Mouse (Mus musculus) cerebellum, postnatal 36 days (tissue): ENCODE data around the gene Gm45713.
"Not testable (repeated sequence)": the region's sequence is repeated elsewhere in the genome, so short reads cannot be mapped to it uniquely, and the experiment has no call there.

Experiments
- DNase-seq, 2 experiments: peaks; one replicate each; pipeline ENCODE4 v3.0.0; 2021 to 2022; ENCODE audit warnings: mixed read lengths in 2 of 2

The Gm45713 gene

DNA sequence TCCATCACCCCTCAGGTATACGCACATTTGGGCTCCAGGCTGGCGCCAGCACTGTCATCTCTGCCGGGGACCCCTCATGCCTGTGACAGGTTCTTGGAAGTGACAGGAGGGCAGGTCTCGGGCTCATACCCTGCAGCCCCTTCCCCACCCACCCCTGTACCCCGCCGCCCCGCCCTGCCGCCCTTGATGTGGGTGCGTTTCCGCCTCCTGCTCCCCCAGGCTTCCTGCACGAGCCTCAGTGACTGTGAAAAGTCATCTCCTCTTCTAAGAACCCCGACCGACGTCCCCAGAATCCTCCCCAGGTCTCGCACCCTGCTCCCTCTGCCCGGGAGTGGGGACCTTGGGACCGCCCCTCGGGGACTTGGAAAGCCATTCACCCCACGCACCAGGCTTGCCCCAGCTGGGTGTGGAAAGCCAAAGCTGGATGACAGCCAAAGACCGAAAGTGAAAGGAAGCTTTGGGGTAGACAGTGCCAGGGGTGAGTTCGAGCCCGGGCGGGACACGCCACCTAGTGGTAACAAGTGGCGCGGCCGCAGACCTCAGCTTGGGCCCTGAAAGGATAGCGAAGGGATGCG, at the start of gene Gm45713, which contains the start of gene Flt3l:
Gene Gm45713, minus strand, starts transcription at position 239 of the 575 bp plus-strand sequence.
Gene Flt3l, minus strand, starts transcription at position 440 of the 575 bp plus-strand sequence.
- DNase-seq: peak; percentile 89 to 93

DNA sequence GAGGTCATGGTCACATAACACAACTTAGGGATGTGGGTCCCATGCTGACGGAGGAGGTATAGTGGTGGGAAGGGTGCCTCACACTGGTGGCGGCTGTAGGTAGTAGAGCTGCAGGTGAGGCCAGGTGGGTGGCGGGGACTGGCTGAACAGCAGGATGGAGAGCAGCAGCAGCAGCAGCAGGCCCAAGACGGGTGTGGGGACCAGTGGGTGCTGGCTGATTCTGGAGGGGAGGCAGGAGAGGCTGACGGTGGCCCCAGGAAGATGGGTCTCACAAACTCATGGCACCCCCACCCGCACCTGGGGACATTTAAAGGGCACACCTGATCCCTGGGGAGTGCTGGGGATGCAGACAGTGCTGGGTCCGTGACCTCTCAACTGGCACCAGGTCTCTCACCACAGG, 47.6 kb upstream of the Gm45713 start:
- DNase-seq: peak in 1 of 2 experiments; percentile 5

DNA sequence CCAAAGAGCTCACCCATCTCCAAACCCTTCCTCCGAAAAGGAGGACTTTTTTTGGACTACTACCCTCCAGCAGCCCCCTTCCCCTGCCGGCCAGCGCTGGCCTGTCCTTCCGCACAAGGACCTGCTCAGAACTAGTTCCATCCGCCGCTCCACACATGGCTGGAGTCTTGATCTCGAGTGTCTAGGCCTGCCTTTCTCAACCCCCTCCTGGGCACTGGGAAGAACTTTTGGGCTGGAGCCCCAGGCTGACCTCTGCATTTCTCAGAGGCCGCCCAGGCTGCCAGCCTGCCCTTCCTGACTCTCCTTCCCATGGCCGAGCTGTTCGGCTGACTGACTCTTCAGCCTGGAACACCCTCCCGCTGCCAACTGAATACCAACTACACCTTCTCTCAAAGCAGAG, 46.6 kb upstream of the Gm45713 start:
- no peak for DNase-seq

DNA sequence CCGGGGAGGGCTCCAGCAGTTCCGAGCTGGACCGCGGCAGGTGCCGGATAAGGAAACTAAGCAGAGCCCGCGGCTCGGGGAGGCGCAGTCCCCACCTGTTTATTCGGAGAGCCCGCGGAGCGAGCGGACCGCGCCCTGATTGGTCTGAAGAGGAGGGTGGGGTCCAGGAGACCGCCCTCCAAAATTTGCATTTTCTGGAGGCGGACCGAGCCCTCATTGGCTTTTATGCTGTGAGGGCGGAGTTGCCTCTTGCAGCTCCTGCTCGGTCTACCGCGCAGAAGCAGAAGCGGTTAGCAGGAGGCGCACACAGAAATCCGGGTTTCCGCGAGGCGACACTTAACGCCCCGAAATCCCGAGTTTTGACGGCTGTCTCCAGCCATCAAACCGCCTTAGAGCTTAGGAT, 46.2 kb upstream of the Gm45713 start:
- peak; percentile 83 to 89 for DNase-seq

DNA sequence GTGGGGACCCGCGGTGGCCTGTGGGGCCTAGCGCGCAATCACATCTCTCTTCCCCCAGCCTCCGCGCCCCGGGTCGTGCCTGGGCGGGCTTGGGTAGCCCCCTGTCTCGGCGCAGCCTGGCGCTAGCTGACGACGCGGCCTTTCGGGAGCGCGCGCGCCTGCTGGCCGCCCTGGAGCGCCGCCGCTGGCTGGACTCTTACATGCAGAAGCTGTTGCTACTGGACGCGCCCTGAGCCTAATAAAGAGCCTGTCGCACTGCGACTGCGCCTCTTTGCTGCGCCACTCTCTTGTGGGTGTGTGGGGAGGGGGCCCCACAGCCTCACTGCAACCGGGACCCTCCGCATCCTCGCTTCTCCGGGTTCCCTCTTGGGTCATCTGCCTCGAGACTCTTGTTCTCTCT, 45.5 kb upstream of the Gm45713 start:
- DNase-seq: no peak

DNA sequence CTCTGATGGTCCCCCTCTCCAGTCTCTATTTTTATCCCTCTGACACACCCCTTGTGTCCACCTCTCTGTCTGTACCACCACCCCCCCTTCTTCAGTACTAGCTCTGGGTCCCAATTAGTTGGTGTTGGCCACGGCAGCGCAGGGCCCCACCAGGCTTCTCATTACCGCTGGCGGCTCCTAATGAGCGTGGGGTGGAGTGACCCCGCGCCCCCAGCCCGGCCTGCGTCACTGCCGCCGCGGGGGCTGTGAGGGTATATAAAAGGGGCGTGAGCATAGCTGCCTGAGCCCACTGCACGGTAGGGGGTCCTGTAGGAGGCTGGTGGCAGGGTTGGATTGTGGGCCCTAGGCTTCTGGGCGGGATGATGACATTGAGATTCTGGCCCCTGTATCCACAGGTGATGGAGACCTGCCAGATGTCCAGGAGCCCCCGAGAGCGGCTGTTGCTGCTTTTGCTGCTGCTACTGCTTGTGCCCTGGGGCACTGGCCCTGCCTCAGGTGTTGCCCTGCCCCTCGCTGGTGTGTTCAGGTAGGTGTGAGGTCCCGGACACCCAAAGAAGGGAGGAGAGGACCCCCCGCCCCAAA, 45.0 kb upstream of the Gm45713 start, which contains the start of gene Pth2:
Gene Pth2, plus strand, starts transcription at position 100 of the 582 bp plus-strand sequence.
- DNase-seq: no peak

DNA sequence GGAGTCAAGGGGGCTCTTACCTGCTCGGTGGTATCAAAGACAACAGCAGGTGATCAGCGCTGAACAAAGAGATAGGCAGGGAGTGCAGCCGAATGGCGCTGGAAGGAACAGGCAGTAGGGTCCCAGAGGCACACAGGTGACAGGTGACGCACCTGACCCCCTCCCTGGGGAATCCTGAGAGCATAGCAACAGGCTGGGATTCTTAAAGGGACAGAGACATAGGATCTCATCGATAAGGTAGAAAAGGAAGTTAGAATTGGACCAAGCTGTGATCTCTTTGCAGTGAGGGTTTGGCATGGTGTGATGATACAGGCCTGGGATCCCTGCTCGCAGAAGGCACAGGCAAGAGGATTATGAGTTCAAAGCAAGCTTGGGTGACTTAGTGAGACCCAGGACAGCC, 43.4 kb upstream of the Gm45713 start, which contains the start of gene Gfy:
Gene Gfy, minus strand, starts transcription at position 101 of the 400 bp plus-strand sequence.
- DNase-seq: no peak

DNA sequence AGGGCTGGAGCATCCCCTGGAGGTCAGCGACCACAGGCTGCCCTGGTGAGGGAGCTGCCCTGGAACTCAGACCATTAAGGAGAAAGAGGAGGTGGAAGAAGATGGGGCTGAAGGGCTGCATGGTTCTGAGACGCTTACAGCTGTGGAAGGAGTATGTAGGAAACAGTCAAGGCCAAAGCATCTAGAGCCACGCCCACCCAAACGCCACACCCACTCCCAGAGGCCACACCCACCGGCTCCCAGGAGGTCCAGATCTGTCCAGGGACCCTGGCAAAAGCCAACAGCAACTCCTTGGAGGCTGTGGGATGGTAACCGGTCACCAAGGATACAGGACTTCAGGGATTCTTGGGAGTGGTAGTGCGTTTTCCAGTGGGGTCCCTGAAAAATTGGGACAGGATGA, 42.5 kb upstream of the Gm45713 start:
- DNase-seq: no peak

DNA sequence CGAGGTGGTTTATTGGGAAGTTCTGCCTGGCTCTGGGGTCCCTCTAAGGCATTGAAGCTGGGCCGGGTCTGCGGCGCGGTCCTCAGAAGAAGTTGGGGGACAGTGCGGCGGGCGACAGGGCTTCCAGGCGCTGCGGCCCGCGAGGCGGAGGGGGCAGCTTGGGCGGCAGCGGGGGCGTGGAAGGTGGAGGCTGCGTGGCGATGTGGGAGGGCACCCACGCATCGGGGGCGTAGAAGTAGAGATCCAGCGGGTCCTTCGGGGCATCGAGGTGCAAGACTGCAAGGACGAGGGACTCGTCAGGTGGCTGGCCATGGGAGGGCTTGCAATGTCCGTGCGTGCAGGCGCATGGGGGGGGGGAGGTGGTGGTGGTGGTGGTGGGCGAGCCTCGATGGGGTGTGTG, 40.3 kb upstream of the Gm45713 start:
- DNase-seq: peak in 1 of 2 experiments; percentile 34

DNA sequence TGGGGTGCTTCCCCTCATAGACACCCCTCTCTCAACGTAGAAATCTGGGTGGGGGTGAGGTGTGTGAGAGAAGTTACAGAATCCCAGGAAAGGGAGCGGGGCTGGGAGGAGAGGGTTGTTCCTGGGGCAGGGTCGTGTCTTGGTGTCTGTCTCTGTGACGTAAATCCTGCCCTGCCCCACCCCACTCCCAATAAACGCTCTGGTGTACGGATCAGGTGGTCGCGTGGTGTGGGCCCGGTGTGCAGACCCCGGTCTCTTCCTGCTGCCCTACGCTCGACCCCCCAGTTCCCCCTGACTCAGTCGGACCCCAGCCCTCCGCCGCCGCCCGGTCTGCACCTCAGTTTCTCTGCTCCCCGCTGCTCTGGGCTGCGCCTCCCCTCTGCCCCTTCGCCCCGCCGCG, 39.9 kb upstream of the Gm45713 start:
- no peak for DNase-seq

DNA sequence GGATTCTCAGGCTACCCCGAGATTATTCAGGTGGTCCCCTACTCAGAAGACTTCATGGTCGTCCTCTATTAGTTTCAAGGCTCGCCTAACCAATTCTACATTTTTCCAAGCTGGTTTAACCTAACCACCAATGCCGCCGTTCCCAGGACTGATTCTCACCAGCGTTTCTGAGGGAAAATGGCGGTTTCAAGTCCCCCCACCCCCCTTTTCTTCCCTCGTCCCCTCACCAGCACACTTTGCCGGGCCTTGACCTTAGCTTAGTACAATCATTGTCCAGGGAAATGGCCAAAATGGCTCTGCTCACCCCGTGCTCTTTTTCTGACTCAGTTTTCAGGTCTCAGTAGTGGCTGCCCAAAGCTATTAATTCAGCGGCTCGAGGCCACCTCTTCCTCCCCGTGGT, 39.4 kb upstream of the Gm45713 start:
- no peak for DNase-seq

DNA sequence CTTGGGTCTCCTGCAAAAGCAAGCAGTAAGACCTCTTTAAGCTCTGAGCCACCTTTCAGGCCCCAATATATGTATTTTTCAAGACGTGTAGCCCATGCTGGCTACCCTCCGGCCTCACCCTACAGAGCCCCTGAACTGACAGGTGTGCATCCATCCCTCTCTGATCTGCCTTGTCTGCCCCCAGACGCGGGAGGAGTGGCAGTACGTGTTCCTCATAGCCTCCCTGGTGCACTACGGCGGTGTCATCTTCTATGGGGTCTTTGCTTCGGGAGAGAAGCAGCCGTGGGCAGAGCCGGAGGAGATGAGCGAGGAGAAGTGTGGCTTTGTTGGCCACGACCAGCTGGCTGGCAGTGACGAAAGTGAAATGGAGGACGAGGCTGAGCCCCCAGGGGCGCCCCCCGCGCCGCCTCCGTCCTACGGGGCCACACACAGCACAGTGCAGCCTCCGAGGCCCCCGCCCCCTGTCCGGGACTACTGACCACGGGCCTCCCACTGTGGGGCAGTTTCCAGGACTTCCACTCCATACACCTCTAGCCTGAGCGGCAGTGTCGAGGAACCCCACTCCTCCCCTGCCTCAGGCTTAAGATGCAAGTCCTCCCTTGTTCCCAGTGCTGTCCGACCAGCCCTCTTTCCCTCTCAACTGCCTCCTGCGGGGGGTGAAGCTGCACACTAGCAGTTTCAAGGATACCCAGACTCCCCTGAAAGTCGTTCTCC, 38.7 kb upstream of the Gm45713 start:
- DNase-seq: no peak

DNA sequence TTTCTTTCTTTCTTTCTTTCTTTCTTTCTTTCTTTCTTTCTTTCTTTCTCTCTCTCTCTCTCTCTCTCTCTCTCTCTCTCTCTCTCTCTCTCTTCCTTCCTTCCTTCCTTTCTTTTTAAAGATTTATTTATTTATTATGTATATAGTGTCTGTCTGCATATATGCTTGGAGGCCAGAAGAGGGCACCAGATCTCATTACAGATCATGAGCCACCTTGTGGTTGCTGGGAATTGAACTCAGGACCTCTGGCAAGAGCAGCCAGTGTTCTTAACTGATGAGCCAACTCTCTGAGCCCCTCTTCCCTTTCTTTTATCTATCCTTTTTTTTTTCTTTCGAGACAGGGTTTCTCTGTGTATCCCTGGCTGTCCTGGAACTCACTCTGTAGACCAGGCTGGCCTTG, 37.7 kb upstream of the Gm45713 start:
- not testable (repeated sequence) for DNase-seq

DNA sequence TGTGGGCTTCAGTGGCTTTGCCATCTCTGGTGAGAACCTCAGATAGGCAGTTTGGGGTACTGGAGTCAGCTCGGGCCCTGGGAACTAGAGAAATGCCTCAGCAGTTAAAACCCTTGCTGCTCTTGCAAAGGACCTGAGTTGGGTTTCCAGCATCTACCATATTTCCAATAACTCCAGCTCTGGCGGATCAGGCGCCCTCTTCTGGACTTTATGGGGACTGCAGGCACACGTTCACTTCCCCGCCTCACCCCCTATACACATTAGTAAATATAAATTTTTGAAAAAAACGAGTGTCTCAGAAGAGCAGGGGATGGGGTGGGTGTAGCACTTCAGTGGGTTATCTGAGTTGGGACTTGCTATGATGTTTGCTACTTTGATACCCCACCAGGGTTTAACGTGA, 36.9 kb upstream of the Gm45713 start:
- DNase-seq: peak; percentile 51 to 58

DNA sequence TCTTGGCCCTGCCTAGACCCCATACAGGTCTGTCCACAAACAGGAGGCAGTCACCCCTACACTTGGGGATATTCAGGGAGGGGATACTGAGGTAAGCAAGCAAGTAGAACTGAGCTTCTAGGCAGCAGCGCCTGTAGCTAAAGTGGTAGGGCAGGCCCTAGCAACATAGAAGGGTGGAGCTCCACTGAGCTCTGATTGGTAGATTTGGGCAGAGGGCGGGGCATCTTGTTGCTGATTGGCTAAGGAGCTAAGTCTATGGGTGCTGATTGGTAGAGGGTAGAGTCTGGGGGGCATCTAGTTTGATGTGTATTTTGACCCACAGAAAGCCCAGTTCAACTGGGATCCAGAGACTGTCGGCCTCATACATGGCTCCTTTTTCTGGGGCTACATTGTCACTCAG, 33.5 kb upstream of the Gm45713 start:
- peak; percentile 73 to 76 for DNase-seq

DNA sequence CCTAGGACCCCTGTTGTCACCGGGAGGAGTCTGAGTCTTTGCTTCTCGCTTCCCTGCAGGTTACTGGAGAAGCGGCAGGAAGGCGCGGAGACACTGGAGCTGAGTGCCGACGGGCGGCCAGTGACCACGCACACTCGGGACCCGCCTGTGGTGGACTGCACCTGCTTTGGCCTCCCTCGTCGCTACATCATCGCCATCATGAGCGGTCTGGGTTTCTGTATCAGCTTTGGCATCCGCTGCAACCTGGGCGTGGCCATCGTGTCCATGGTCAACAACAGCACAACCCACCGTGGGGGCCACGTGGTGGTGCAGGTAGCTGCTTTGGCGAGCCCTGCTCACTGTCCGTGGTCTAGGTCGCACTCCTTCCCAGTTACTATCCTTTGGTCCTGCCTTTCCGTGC, 32.6 kb upstream of the Gm45713 start:
- DNase-seq: peak; percentile 62 to 64

DNA sequence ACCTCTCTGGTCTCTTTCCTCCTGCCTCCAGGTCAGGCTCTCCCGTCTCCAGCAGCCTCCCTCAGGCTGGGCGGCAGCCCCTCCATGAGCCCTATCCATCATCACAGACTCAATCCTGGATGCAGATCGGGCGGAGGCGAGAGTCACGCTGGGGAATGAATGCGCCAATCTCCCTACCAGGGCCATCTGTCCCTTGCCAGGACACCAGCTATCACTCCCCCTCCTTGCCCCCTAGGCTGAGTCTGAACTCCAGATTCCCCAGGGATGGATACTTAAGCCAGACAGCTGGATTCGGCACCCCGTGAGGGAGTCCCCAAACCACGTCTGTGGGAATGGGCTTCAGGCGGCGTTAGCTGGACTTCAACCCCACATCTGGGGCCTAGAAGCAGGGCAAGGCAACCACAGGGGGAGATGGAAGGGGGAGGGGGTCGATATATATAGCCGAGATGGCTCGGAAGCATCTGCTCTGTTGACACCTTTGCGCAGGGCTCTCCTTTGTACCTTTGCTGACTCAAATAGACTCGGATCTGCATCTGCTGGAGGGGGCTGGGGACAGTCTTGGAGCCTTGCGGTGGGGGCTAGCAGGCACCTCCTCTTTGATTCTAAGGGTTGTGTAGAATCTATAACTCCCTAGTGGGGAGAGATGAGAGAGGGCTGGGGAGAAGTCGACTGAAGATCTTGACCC, 31.9 kb upstream of the Gm45713 start:
- DNase-seq: peak; percentile 76 to 79

DNA sequence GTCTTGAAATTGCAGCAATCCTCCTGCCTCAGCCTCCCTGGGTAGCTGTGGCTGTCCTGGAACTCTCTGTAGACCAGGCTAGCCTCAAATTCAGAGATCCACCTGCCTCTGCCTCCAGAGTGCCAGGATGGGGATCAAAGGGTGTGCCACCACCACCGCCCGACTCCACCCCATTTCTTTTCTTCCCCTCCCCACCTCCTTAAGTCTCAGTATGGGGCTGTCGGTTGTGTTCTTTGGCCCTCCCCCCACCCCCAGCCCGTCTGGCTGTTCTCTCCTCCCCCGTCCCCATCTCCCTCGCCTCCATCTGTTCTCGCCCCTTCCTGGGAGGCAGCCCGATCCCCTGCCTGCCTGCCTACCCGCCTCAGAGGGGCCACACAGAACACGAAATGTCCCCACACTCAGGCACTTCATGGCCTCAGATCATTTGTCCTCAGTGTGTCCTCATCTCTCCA, 30.9 kb upstream of the Gm45713 start:
- DNase-seq: peak; percentile 59 to 71

DNA sequence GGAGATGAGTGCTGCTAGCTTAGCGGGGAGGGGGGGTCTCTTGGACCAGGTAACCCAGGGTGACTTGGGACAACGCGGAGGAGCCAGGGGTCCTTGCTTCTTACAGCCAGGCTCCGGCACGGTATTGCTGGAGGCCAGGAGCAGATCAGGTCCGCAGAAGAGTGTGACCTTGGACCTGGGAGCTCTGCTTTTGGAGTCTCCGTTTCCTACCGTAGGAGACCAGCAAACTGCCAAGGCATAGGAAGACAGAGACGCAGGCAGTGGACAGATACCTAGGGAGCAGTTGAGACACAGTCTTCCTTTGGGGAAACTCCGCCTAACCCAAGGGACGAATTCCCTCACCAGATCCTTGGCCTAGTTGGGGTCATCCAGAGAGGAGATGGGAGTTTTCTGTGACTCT, 29.7 kb upstream of the Gm45713 start:
- peak in 1 of 2 experiments; percentile 22 for DNase-seq

DNA sequence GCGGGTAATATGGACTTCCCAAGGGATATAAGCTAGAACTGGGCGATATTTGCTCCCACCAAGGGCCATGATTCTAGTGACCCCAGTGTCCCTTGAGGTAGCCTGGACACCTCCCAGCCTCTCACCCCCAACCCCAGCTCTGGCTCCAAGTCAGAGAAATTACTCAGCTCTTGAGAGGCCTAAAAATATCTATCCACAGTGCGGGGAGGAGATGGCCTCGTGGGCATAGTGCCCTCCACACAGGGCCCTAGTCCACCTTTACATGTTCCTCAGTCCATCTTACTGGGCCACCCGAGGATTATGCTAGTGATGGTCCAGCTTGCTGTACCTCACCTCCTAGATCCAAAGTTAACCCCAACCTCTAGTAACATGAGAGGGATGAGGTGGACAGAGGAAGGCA, 28.8 kb upstream of the Gm45713 start:
- DNase-seq: peak; percentile 66 to 74

DNA sequence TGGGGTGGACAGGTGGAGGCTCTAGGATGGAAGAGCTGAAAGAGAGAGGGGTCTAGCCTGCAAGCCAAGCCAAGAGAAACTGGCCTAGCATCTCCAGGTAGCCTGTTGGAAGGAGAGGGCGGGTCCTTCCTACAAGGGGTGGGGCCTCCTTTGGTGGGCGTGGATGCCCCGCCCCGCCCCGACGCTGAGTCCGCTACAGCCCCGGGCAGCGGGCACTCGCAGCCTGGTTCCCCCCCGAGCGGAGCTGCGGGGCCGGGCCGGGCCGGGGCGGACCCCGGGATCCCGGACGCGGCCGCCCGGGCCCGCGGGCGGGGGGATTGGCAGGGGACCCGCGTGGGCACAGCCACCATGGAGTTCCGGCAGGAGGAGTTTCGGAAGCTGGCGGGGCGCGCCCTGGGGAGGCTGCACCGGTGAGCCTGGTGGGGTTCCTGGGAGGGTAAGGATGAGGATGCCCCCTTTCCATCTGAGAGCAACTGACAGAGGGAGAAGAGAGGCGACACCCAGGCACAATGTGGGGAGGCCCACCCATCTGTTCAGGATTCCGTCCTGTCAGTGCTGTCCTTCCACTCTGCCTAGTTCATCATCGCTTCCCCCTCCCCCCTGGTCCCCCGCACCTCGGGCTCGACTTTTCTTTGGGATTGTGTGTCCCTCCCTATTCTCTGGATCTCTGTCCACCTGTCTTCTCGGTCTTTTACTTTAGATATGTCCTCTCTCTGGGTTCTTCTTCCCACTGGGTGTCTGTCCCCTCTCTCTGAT, 27.9 kb upstream of the Gm45713 start, which contains the start of gene Slc17a7:
Gene Slc17a7, plus strand, starts transcription at position 215 of the 756 bp plus-strand sequence.
- DNase-seq: peak; percentile 79 to 85

DNA sequence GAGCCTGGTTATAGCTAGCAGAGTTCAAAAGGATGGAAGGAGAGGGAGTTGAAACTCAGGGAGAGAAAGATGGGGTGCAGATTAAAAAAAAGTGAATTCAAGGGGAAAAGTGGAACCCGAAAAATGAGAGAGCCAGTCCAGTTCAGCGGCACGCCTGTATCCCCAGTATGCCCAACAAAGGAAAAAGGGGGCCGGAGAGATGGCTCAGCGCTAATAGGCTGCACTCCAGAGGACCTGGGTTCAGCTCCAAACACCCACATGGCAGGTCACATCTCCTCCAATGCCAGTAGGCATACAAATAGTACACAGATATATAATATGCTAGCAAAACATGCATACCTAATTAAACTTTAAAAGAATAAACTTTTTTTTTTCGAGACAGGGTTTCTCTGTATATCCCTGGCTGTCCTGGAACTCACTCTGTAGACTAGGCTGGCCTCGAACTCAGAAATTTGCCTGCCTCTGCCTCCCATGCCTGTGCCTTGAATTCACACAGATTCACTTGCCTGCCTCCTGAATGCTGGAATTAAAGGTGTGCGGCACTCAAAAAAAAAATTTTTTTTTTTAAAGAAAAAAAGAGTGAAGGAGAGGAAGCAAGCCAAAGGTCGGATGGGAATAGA, 27.1 kb upstream of the Gm45713 start:
- no peak for DNase-seq
